In genomic region chr10:24754251-24754835, GRCm38 (mm10) we compare ENCODE assay signal across 8 mouse cellular contexts. TPM values are rescaled to one million over a fixed set of nuclear protein-coding genes. Genes with fewer than 3 reads are reported as not detected.
DNase-seq lines count a peak whose midpoint lies in the region; ATAC-seq lines count a peak whose summit lies in the region.

No protein-coding gene starts in this region.

- H3K27me3 ChIP-seq in kidney, embryonic 14.5 days (ENCODE audit: control insufficient read depth, insufficient read depth, low read length): no peaks in the 10 kb centered on the region
- no peaks in the 10 kb centered on the region for H3K27me3 ChIP-seq in hindbrain, embryonic 14.5 days (ENCODE audit: control insufficient read depth, insufficient read depth, low read length)

- H3K9me3 ChIP-seq in kidney, embryonic 14.5 days (ENCODE audit: control insufficient read depth, low read length): no peaks in the 10 kb centered on the region
- no peaks in the 10 kb centered on the region for H3K9me3 ChIP-seq in hindbrain, embryonic 14.5 days (ENCODE audit: control insufficient read depth, low read length)

- peak overlapping the region; percentile 28 for H3K4me3 ChIP-seq in kidney, embryonic 14.5 days (ENCODE audit: low read length)
- H3K4me3 ChIP-seq in hindbrain, embryonic 14.5 days (replicated peaks; ENCODE audit: low read length): no peak overlapping the region

- no peak for ATAC-seq in kidney, embryonic 14.5 days (ENCODE audit: low FRiP score, low TSS enrichment)
- ATAC-seq in hindbrain, embryonic 14.5 days (ENCODE audit: low FRiP score): no peak
- ATAC-seq in megakaryocyte, adult 5-6 weeks (ENCODE audit: poor library complexity, severe bottlenecking): peak; percentile 86

- no peaks in the 10 kb centered on the region for H3K36me3 ChIP-seq in kidney, embryonic 14.5 days (ENCODE audit: control insufficient read depth, insufficient read depth, low read length)
- H3K36me3 ChIP-seq in hindbrain, embryonic 14.5 days (replicated peaks; ENCODE audit: control insufficient read depth, insufficient read depth): no peaks in the 10 kb centered on the region

- 45% methylated on average over 11 of the region's 11 CpGs for WGBS in kidney, embryonic 14.5 days
- WGBS in hindbrain, embryonic 14.5 days: 57% methylated on average over 11 of the region's 11 CpGs

- no peak overlapping the region for H3K9ac ChIP-seq in kidney, embryonic 14.5 days (ENCODE audit: low read depth, low read length)
- no peak overlapping the region for H3K9ac ChIP-seq in hindbrain, embryonic 14.5 days

- no peak for DNase-seq in kidney, adult 11 months
- DNase-seq in ZHBTc4 (ENCODE audit: low read depth, low spot score): peak; percentile 16
- no peak for DNase-seq in hindbrain, embryonic 14.5 days (ENCODE audit: low spot score)
- peak; percentile 43 to 53 for DNase-seq in thymus, postnatal 10 days (ENCODE audit: low spot score in 2 of 2)
- no peak for DNase-seq in gastrocnemius, postnatal 4 days (ENCODE audit: low spot score in 2 of 2)
- no peak for DNase-seq in layer of hippocampus, adult 18-20 months (ENCODE audit: low spot score in 2 of 2)

- H3K4me1 ChIP-seq in kidney, embryonic 14.5 days (ENCODE audit: control insufficient read depth, insufficient read depth, low read length): no peaks in the 10 kb centered on the region
- H3K4me1 ChIP-seq in hindbrain, embryonic 14.5 days (replicated peaks; ENCODE audit: control insufficient read depth, insufficient read depth, low read length): no peaks in the 10 kb centered on the region

- H3K4me2 ChIP-seq in kidney, embryonic 14.5 days (replicated peaks; ENCODE audit: low read depth, low read length): peak overlapping the region; percentile 29
- peak overlapping the region; percentile 36 for H3K4me2 ChIP-seq in hindbrain, embryonic 14.5 days (replicated peaks)

- H3K27ac ChIP-seq in kidney, embryonic 14.5 days (ENCODE audit: low read depth, low read length): no peak overlapping the region
- no peak overlapping the region for H3K27ac ChIP-seq in hindbrain, embryonic 14.5 days

RNA-seq across cellular contexts. Expression of gene Enpp1, which starts 42.4 kb away (rescaled TPM):
- polyA plus RNA-seq in kidney, embryonic 14.5 days (2014; fragmentation: Nextera tagmentation; extraction: Ambion mirVana): 0.90 and 2.5 TPM in 2 replicates
- 5.5 and 7.0 TPM in 2 replicates for polyA plus RNA-seq in hindbrain, embryonic 14.5 days (2014; fragmentation: Nextera tagmentation; extraction: Ambion mirVana)
- total RNA-seq in megakaryocyte, adult 5-6 weeks (2015): 0.64 and 0.83 TPM in 2 replicates
- 0.26 and 1.2 TPM in 2 replicates for total RNA-seq in megakaryocyte, adult 5-6 weeks (2017)
- total RNA-seq in gastrocnemius, postnatal 4 days (2021): 1 to 10 TPM; 8.0 to 9.7 TPM
- total RNA-seq in layer of hippocampus, adult 18-20 months (2021): 1 to 10 TPM; 3.4 TPM

Comparison
In these comparisons a context has a peak if more than half of its experiments do, and no peak if none do; other contexts are left out.
1. DNase-seq: peak in ZHBTc4 (single experiment) and thymus, postnatal 10 days (2 of 2); none in kidney, adult 11 months (single experiment), hindbrain, embryonic 14.5 days (single experiment), gastrocnemius, postnatal 4 days (0 of 2) and layer of hippocampus, adult 18-20 months (0 of 2).